Mouse (Mus musculus) lung, adult 2 months (tissue): ENCODE data around the gene Ascc1.

Source experiments
- CTCF ChIP-seq: fragments of 200-500 bp; IDR thresholded peaks from 2 replicates; pipeline ENCODE4 v1.5.1; 2011; ENCODE audit warnings: mild to moderate bottlenecking, low read length, control low read depth; ENCODE audit not compliant: insufficient read depth
- POLR2A ChIP-seq: fragments of 200-500 bp; IDR thresholded peaks from 2 replicates; pipeline ENCODE4 v1.6.1; 2011; ENCODE audit warnings: low read depth, mild to moderate bottlenecking, control low read depth, low read length, borderline replicate concordance; ENCODE audit errors: extremely low read depth

DNA sequence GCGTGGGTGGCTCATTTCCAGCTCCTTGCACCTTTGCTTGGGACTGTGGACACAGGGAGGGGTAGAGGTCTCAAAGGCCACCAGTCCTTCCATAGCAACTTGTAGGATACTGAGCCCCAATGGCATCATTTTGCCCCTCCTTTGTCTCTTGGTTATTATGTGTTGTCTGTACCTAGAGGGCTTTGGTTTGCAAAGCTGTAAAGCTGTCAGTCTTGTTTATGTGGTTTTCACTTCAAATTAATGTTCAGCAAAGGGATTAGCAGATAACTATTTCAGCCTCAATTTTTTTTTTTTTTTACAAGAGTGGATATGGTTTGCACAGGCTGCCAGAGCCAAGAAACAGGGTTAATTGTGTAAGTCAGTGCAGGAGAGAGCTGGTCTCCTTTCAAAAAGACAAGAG lies 93.7 kb downstream of the Ascc1 start:
- TF ChIP-seq CTCF (no peak), POLR2A (no peak)
